Mouse (Mus musculus) kidney, embryonic 14.5 days (tissue): Measurements from ENCODE around the gene Crtc1. TPM values are rescaled to one million over a fixed set of nuclear protein-coding genes. Genes with fewer than 3 reads are reported as not detected.
A peak's percentile ranks its signal among the peaks of the same experiment; 100 is the strongest.

Source experiments
- ATAC-seq: fragments of 200-750 bp; cut with Nextera tagmentation; 2 replicates; pipeline ENCODE4 v1.8.0; 2017; ENCODE audit warnings: moderate number of reproducible peaks, mild to moderate bottlenecking, moderate TSS enrichment, moderate library complexity; ENCODE audit not compliant: low FRiP score, low TSS enrichment
- H3K27ac ChIP-seq: fragments of 300-500 bp; sonication (generic); 2 replicates; pipeline ENCODE4 v1.5.1; 2014; ENCODE audit warnings: low read depth, mild to moderate bottlenecking, low read length, moderate library complexity, mixed read lengths
- H3K27me3 ChIP-seq: fragments of 300-500 bp; sonication (generic); 2 replicates; pipeline ENCODE4 v1.6.1; 2014; ENCODE audit warnings: mild to moderate bottlenecking, low read length; ENCODE audit not compliant: control insufficient read depth, insufficient read depth
- H3K36me3 ChIP-seq: fragments of 300-500 bp; sonication (generic); 2 replicates; pipeline ENCODE4 v1.6.1; 2014; ENCODE audit warnings: low read length, mixed read lengths; ENCODE audit not compliant: control insufficient read depth, insufficient read depth
- H3K4me1 ChIP-seq: fragments of 300-500 bp; sonication (generic); 2 replicates; pipeline ENCODE4 v1.6.1; 2014; ENCODE audit warnings: low read length, mixed read lengths; ENCODE audit not compliant: control insufficient read depth, insufficient read depth
- H3K4me2 ChIP-seq: fragments of 300-500 bp; sonication (generic); replicated peaks from 2 replicates; pipeline ENCODE4 v1.6.1; 2014; ENCODE audit warnings: low read depth, mild to moderate bottlenecking, low read length
- H3K4me3 ChIP-seq: fragments of 300-500 bp; sonication (generic); 2 replicates; pipeline ENCODE4 v1.5.1; 2014; ENCODE audit warnings: mild to moderate bottlenecking, low read length
- H3K9ac ChIP-seq: fragments of 300-500 bp; sonication (generic); 2 replicates; pipeline ENCODE4 v1.6.1; 2014; ENCODE audit warnings: low read depth, mild to moderate bottlenecking, low read length, moderate library complexity
- H3K9me3 ChIP-seq: fragments of 300-500 bp; sonication (generic); 2 replicates; pipeline ENCODE4 v1.6.1; 2016; ENCODE audit warnings: low read length; ENCODE audit not compliant: control insufficient read depth
- WGBS: fragments of 180-500 bp; shearing (Covaris S2); extraction: QIAGEN DNeasy Blood & Tissue Kit; methylation state at CpG from one replicate; pipeline ENCODE4 v1.1.7; 2014; 5-methylcytosine and 5-hydroxymethylcytosine counted together
- polyA plus RNA-seq: library from polyadenylated mRNA; unstranded; fragments of >200 nt; fragmentation: Nextera tagmentation; extraction: Ambion mirVana; gene quantifications from 2 replicates; pipeline ENCODE4 v1.2.1, GENCODE M21; 2014

Gene Crtc1
- polyA plus RNA-seq, 1 experiment from 2014 or later = 21.2 TPM

- no peak within 1 kb of the TSS for H3K9ac ChIP-seq
- H3K36me3 ChIP-seq = no peaks in the 10 kb centered on the region
- ATAC-seq = peak; percentile 4
- peaks cover 18% of the 10 kb centered on the region for H3K4me1 ChIP-seq
- peaks cover 71% of the 10 kb centered on the region for H3K27me3 ChIP-seq
- peak within 1 kb of the TSS; percentile 42 for H3K4me2 ChIP-seq
- peak within 1 kb of the TSS; percentile 40 for H3K4me3 ChIP-seq
- H3K9me3 ChIP-seq = no peaks in the 10 kb centered on the region
- H3K27ac ChIP-seq = no peak within 1 kb of the TSS
- 4% methylated on average over 47 of the region's 47 CpGs for WGBS
Observed at GRCm38 (mm10) chr8:70373397-70374317, 65.7 kb downstream of the Crtc1 start, which contains the start of gene Comp. TSS of gene Comp (plus strand) at chr8:70373558.

GRCm38 (mm10) chr8:70371951-70372350, 67.4 kb downstream of the Crtc1 start:
- no peak overlapping the region for H3K9ac ChIP-seq
- ATAC-seq = no peak
- no peak overlapping the region for H3K27ac ChIP-seq
- H3K9me3 ChIP-seq = no peaks in the 10 kb centered on the region
- WGBS = 33% methylated on average over 6 of the region's 6 CpGs
- no peak overlapping the region for H3K4me3 ChIP-seq
- peaks cover 56% of the 10 kb centered on the region for H3K27me3 ChIP-seq
- no peak overlapping the region for H3K4me2 ChIP-seq
- H3K4me1 ChIP-seq = peaks cover 18% of the 10 kb centered on the region
- no peaks in the 10 kb centered on the region for H3K36me3 ChIP-seq

GRCm38 (mm10) chr8:70370476-70370875, 68.9 kb downstream of the Crtc1 start:
- WGBS = 82% methylated on average over 7 of the region's 7 CpGs
- Histone ChIP-seq H3K27me3 (peaks cover 41% of the 10 kb centered on the region), H3K4me2 (no peak overlapping the region), H3K9me3 (no peaks in the 10 kb centered on the region), H3K27ac (no peak overlapping the region), H3K9ac (no peak overlapping the region), H3K4me3 (no peak overlapping the region), H3K4me1 (peaks cover 13% of the 10 kb centered on the region), H3K36me3 (no peaks in the 10 kb centered on the region)
- ATAC-seq = no peak

DNA sequence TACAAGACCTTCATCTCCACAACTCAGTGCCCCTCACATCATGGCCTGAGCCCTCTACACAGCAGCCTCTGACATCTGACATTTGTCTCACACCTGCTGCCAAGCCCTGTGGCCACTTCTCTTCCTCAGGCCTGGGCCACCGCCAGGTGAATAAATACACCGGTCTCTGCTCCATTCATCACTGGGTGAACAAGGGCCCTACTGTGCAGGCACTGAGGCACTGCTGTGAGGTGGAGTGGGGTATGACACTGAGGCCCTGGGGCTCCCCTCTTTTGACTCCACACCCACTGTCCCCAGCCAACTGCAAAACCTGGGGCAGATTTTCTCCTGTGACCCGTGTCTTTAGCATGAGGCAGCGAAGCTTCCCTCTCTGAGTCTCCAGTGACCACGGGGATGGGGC, 72.8 kb downstream of the Crtc1 start:
- Histone ChIP-seq H3K27ac (no peak overlapping the region), H3K4me1 (no peaks in the 10 kb centered on the region), H3K27me3 (peaks cover 2% of the 10 kb centered on the region; the same call in 1 of the 2 replicates), H3K9ac (peak overlapping the region; percentile 18; the same call in 1 of the 2 replicates), H3K36me3 (no peaks in the 10 kb centered on the region), H3K4me3 (no peak overlapping the region), H3K4me2 (no peak overlapping the region), H3K9me3 (no peaks in the 10 kb centered on the region)
- no peak for ATAC-seq
- WGBS = 71% methylated on average over 5 of the region's 5 CpGs

GRCm38 (mm10) chr8:70364066-70364465, 75.3 kb downstream of the Crtc1 start:
- 41% methylated on average over 5 of the region's 5 CpGs for WGBS
- Histone ChIP-seq H3K9me3 (no peaks in the 10 kb centered on the region), H3K9ac (no peak overlapping the region), H3K4me3 (no peak overlapping the region), H3K27ac (no peak overlapping the region), H3K27me3 (no peaks in the 10 kb centered on the region), H3K36me3 (no peaks in the 10 kb centered on the region), H3K4me1 (no peaks in the 10 kb centered on the region), H3K4me2 (no peak overlapping the region)
- no peak for ATAC-seq

- no peak for ATAC-seq
Observed at GRCm38 (mm10) chr8:70361484-70362032, 77.8 kb downstream of the Crtc1 start.

GRCm38 (mm10) chr8:70360769-70361168, 78.6 kb downstream of the Crtc1 start:
- WGBS = 56% methylated on average over 4 of the region's 4 CpGs
- no peak for ATAC-seq
- Histone ChIP-seq H3K36me3 (no peaks in the 10 kb centered on the region), H3K4me2 (no peak overlapping the region), H3K4me1 (no peaks in the 10 kb centered on the region), H3K4me3 (no peak overlapping the region), H3K9me3 (no peaks in the 10 kb centered on the region), H3K27ac (no peak overlapping the region), H3K9ac (no peak overlapping the region), H3K27me3 (no peaks in the 10 kb centered on the region)

More at GRCm38 (mm10) chr8:70361484-70362032, 77.8 kb downstream of the Crtc1 start:
- Histone ChIP-seq H3K4me3 (no peak overlapping the region), H3K9ac (no peak overlapping the region), H3K27me3 (no peaks in the 10 kb centered on the region), H3K27ac (no peak overlapping the region), H3K4me1 (no peaks in the 10 kb centered on the region), H3K36me3 (no peaks in the 10 kb centered on the region), H3K4me2 (no peak overlapping the region), H3K9me3 (no peaks in the 10 kb centered on the region)
- WGBS = 76% methylated on average over 10 of the region's 10 CpGs

DNA sequence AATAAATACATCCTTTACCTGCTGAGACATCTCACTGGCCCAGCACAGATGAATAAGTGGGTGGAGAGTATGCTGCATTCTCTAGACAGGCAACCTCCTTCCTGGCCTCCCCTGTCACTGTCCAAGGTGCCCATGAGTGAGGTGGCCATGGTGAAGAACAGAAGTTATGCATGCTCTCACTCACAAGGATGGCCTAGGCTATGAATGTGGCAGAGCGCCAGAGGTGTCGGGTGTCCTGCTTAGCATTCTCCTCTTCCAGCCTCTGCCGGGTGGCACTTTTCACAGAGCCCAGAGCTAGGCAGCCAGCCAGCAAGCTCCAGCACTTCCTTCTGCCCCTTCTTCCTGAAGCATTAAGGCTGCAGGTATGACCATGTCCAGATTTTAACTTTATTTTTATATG, 80.0 kb downstream of the Crtc1 start:
- no peaks in the 10 kb centered on the region for H3K27me3 ChIP-seq
- H3K9ac ChIP-seq = no peak overlapping the region
- H3K4me2 ChIP-seq = no peak overlapping the region
- 18% methylated on average over 3 of the region's 3 CpGs for WGBS
- H3K9me3 ChIP-seq = no peaks in the 10 kb centered on the region
- no peak for ATAC-seq
- H3K36me3 ChIP-seq = no peaks in the 10 kb centered on the region
- no peak overlapping the region for H3K27ac ChIP-seq
- no peak overlapping the region for H3K4me3 ChIP-seq
- no peaks in the 10 kb centered on the region for H3K4me1 ChIP-seq

GRCm38 (mm10) chr8:70356111-70356510, 83.3 kb downstream of the Crtc1 start:
- Histone ChIP-seq H3K36me3 (no peaks in the 10 kb centered on the region), H3K4me1 (peaks cover 19% of the 10 kb centered on the region), H3K27me3 (no peaks in the 10 kb centered on the region), H3K9me3 (no peaks in the 10 kb centered on the region), H3K9ac (no peak overlapping the region), H3K4me2 (no peak overlapping the region), H3K4me3 (no peak overlapping the region), H3K27ac (no peak overlapping the region)
- no peak for ATAC-seq
- WGBS = 90% methylated on average over 1 of the region's 1 CpGs
